Mouse (Mus musculus): ENCODE measurements around the gene Igfbp2. TPM values are rescaled to one million over a fixed set of nuclear protein-coding genes. Genes with fewer than 3 reads are reported as not detected.

Igfbp2 gene
- 10 to 100 TPM in 1 of 26 experiments, not detected in 25; 14.6 TPM for total RNA-seq (2018; cell fraction: chromatin; rRNA removed)
- total RNA-seq (2018; cell fraction: cytosol; rRNA removed), result not detected
- 1 to 10 TPM in 1 of 26 experiments, not detected in 25; 1.4 TPM for total RNA-seq (2018; cell fraction: nucleus; rRNA removed)
- not detected in 3 replicates for polyA plus RNA-seq (2018)

DNA sequence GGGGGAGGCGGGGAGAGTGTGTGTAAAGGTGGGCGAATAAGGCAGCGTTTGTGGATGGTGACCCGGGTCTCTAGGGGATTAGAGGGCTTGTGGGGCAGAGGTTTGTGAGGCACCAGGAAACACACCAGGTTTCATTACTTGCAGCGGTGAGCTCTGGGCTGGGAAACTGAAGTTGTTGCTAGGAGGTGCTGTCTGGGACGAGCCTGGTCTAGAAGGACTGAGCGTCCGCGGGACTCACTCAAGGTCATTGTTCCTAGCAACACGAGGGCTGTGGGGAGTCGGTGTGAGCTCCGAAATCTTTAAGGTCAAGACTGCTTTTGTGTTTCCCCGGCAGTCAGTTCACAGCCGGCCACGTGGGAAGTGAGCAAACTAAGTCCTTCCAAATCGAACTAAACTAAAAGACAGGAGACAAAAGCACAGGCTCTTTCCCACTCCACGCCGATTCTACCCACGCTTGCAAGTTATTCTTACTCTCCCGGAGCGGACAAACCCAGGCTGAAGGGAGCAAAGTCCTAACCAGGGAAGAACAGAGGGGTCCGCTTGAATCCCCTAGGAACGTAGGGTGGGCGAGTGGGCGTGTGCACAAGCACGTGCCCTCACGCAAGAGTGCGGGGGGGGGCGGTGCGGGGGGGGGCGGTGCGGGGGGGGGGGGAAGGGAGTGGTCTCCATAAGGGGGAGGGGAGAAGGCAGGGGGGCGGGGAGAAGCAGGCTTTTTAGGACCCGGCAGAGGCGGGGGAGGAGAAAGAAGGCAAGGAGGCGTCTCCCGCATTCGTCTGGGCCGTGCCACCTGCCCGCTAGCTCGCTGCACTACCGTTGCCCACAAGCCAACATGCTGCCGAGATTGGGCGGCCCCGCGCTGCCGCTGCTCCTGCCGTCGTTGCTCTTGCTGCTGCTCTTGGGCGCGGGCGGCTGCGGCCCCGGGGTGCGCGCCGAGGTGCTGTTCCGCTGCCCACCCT, at the start of gene Igfbp2:
Igfbp2 (plus strand) TSS at position 753 of the 956 bp plus-strand sequence.
- Histone ChIP-seq H3K79me2 (ENCODE audit: inconsistent target) (no peaks in the 10 kb centered on the region), H3K36me3 (ENCODE audit: inconsistent target) (no peaks in the 10 kb centered on the region), H3K4me3 (ENCODE audit: inconsistent target) (no peak within 1 kb of the TSS), H3K27ac (no peak within 1 kb of the TSS)
- WGBS (ENCODE audit: missing documents), result 6% methylated on average over 44 of the region's 58 CpGs

DNA sequence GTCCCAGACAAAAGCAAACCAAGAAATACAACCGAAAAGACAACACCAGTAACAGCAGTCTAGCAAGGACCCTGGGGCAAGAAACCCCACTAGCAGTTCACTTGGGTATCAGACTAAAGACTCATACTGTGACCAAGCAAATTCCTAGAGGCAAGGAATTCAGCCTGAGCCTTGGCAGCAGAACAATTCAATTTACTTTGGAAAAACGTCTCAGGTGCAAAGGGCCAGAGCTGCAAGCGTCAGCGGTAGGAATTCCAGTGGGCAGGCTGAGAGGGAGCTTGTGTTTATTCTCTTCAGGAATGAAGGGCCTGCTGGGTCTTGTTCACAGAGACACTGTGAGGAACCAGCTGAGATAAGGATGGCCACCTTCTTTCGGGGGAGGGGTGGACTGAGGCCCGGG, 45.5 kb upstream of the Igfbp2 start:
- WGBS (ENCODE audit: missing documents), result 62% methylated on average over 6 of the region's 6 CpGs
- no peaks in the 10 kb centered on the region for H3K79me2 ChIP-seq (ENCODE audit: inconsistent target)

DNA sequence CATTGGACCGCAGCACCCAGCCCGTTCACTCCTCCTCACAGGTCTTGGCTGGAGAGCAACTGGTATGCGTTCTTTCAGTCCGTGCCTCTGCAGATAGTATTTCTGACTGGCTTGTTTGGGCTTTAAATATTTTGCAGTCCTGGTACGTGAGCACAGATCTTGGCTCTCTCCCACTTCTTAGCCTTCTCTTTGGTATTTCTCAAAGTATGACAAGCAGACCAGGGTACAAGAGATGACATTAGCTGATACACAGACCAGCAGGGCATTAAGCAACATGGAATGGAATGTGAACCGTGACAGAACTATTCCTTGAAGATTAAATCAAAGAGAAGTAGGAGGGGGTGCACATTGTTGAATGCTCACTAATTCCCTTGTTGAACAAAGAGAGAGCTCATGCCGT, 43.6 kb upstream of the Igfbp2 start:
- Histone ChIP-seq H3K27ac (no peak overlapping the region), H3K36me3 (ENCODE audit: inconsistent target) (no peaks in the 10 kb centered on the region), H3K79me2 (ENCODE audit: inconsistent target) (no peaks in the 10 kb centered on the region), H3K4me3 (ENCODE audit: inconsistent target) (no peak overlapping the region)
- WGBS (ENCODE audit: missing documents), result 89% methylated on average over 7 of the region's 7 CpGs

More for the DNA sequence above, 45.5 kb upstream of the Igfbp2 start:
- Histone ChIP-seq H3K4me3 (ENCODE audit: inconsistent target) (no peak overlapping the region), H3K36me3 (ENCODE audit: inconsistent target) (no peaks in the 10 kb centered on the region), H3K27ac (no peak overlapping the region)

DNA sequence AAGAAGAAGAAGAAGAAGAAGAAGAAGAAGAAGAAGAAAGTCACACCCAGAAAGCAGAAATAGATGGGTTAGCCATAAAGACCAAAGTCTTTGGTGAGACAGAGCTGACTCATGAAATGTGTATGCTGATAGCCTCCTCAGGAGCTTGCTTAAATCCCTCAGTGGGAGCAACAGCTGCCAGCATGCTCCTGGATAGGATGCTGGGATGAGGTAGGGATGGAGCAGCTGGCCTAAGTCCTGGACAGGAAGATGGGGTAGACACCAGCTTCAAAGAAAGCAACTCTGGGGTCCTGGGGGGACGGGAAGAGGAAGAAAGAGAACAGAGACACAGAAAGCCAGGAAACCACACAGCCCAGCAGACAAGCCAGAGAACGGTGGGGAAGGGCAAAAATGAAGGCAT, 41.0 kb upstream of the Igfbp2 start:
- Histone ChIP-seq H3K4me3 (ENCODE audit: inconsistent target) (no peak overlapping the region), H3K36me3 (ENCODE audit: inconsistent target) (no peaks in the 10 kb centered on the region), H3K27ac (no peak overlapping the region), H3K79me2 (ENCODE audit: inconsistent target) (no peaks in the 10 kb centered on the region)
- WGBS (ENCODE audit: missing documents), result 22% methylated on average over 2 of the region's 2 CpGs

DNA sequence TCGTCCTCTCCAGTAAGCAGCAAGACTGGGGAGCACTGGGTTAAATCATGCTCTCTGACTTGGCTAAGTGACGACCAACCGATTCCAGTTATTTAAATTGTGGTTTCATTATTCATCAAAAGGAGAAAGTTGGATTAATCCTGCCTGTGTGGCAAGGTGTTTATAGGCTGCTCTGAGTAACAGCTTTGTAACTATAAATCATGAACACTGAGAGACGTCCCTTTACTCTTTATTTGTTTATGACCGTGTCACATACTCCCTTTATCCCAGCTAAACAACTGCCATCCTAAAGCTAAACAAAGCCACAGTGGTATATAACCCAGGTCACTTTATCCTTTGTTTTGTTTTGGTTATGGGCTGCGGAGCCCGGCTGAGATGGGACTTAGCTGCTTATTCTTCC, 40.3 kb upstream of the Igfbp2 start:
- 33% methylated on average over 7 of the region's 7 CpGs for WGBS (ENCODE audit: missing documents)
- no peak overlapping the region for H3K4me3 ChIP-seq (ENCODE audit: inconsistent target)
- H3K36me3 ChIP-seq (ENCODE audit: inconsistent target), result no peaks in the 10 kb centered on the region
- H3K27ac ChIP-seq, result no peak overlapping the region
- no peaks in the 10 kb centered on the region for H3K79me2 ChIP-seq (ENCODE audit: inconsistent target)

DNA sequence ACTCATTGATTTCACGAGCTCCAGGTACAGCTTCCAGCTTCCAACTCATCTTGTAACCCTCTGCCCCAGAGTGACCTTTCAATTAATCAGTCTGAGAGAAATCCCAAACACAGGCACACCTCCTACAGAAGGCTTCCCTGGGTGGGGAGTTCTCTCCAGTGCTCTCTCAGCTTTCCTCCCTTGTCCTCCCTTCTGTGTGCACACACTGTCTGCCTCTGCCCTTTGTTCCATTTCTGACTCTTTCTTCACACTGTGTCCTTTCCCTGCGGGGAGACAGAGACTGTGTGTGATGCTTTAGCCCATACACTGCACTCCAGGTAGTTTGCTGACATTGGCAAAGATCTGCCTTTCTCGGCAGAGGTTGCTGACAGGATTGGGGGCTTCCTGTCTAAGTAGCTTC, 33.6 kb upstream of the Igfbp2 start:
- Histone ChIP-seq H3K4me3 (ENCODE audit: inconsistent target) (no peak overlapping the region), H3K36me3 (ENCODE audit: inconsistent target) (no peaks in the 10 kb centered on the region), H3K79me2 (ENCODE audit: inconsistent target) (no peaks in the 10 kb centered on the region), H3K27ac (no peak overlapping the region)
- 59% methylated on average over 3 of the region's 3 CpGs for WGBS (ENCODE audit: missing documents)

DNA sequence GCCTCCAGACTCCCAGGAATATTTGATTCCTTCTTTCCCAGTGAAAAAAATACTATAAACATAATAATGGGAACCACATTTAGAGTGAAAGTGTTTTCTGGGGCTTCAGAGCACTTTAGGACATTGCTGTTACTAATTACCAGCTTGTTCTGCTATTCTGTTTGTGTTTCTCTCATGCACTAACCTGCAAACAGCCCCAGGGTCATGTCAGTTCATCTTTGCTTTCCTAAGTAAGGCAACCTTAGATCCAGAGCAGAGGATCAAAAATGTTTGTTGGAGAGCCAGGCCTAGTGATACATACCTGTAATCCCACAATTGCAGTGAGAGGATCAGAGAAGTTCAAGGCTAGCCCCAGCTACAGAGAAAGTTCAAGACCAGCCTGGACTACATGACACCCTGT, 32.6 kb upstream of the Igfbp2 start:
- Histone ChIP-seq H3K79me2 (ENCODE audit: inconsistent target) (no peaks in the 10 kb centered on the region), H3K27ac (no peak overlapping the region)

DNA sequence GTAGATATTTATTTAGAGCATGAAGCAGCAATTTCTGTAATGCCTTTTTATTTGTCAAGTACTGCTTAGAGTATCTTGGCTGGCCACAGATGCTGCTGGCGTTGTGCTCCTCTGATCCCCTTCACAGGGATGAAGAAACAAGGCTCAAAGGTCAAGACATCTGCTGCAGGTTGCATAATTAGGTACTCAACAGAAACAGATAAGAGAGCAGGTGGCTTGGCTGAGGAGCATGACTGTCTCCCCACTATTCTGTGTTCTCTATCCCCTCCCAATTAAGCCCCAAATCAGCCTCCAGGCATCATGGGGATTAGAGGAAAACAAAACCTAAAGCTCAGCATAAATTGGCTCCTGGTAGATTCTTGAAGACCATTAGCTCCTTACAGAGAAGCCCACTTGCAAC, 32.0 kb upstream of the Igfbp2 start:
- Histone ChIP-seq H3K36me3 (ENCODE audit: inconsistent target) (no peaks in the 10 kb centered on the region), H3K4me3 (ENCODE audit: inconsistent target) (no peak overlapping the region), H3K79me2 (ENCODE audit: inconsistent target) (no peaks in the 10 kb centered on the region), H3K27ac (no peak overlapping the region)
- WGBS (ENCODE audit: missing documents), result 86% methylated on average over 1 of the region's 1 CpGs

More for the DNA sequence above, 32.6 kb upstream of the Igfbp2 start:
- H3K36me3 ChIP-seq (ENCODE audit: inconsistent target), result no peaks in the 10 kb centered on the region
- no peak overlapping the region for H3K4me3 ChIP-seq (ENCODE audit: inconsistent target)

DNA sequence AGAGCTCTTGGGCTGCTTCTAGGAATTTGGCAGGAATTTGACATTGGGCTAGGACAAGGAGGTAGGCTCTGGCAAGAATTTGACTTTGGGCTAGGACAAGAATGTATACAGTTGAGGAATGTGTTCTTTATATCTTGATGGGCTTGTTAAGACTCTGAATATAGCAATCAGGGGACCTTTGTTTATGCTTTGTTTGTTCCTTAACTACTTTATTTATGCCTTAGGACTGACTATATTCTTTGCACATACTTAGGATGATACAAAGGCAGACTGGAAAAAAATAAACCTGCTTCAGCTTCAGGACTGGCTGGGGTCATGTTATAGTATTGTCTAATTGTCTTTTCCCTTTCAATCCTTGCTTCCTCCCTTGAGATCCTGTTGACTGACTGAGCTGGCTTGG, 31.1 kb upstream of the Igfbp2 start:
- Histone ChIP-seq H3K4me3 (ENCODE audit: inconsistent target) (no peak overlapping the region), H3K36me3 (ENCODE audit: inconsistent target) (no peaks in the 10 kb centered on the region), H3K27ac (no peak overlapping the region), H3K79me2 (ENCODE audit: inconsistent target) (no peaks in the 10 kb centered on the region)

DNA sequence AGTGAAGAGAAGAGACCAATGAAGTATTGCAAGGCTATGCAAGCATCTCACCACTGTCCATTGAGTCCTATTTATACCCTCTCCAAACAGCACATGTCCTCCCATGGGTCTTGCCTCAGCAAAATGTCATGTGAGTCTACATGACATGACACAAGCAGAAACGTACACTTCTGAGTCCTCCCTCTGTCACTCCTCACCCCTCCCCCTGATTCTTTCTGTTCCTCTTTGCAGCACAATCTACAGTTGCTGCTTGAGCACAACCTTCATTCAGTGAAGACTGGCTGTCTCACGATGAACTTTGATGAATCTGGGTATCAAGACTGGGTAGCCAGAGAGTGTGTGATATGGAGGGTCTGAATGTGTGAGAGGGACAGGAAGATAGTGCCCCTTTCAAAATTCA, 28.2 kb upstream of the Igfbp2 start:
- Histone ChIP-seq H3K79me2 (ENCODE audit: inconsistent target) (no peaks in the 10 kb centered on the region), H3K4me3 (ENCODE audit: inconsistent target) (no peak overlapping the region), H3K27ac (no peak overlapping the region), H3K36me3 (ENCODE audit: inconsistent target) (no peaks in the 10 kb centered on the region)
- 67% methylated on average over 2 of the region's 2 CpGs for WGBS (ENCODE audit: missing documents)

DNA sequence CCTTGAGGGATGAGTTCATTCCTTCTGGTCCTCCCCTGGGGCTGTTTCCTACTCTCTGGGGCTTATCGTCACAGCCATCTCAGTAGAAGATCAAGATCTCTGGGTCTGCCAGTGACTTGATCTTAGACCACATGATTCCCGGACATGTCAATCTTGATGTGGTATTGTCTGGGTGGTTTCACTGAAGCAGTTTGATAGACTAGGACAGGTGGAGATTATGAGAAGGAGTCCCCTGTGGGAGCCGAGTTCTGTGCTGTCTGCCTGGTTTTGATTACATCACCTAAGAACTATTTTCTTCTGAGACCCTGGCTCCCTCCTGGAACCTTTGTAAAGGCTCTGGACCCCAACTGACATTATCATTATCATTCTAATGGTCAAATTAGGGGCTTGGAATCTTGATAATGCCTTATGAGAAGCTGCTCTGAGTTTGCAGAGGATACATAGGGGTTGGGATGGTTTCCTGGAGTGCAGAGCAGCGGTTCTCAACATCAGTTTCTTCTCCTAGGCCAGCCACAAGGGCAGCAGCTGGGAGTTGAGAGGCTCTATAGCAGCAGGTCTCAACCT, 27.1 kb upstream of the Igfbp2 start:
- WGBS (ENCODE audit: missing documents), result 83% methylated on average over 4 of the region's 4 CpGs
- Histone ChIP-seq H3K27ac (no peak overlapping the region), H3K4me3 (ENCODE audit: inconsistent target) (no peak overlapping the region), H3K79me2 (ENCODE audit: inconsistent target) (no peaks in the 10 kb centered on the region), H3K36me3 (ENCODE audit: inconsistent target) (no peaks in the 10 kb centered on the region)

DNA sequence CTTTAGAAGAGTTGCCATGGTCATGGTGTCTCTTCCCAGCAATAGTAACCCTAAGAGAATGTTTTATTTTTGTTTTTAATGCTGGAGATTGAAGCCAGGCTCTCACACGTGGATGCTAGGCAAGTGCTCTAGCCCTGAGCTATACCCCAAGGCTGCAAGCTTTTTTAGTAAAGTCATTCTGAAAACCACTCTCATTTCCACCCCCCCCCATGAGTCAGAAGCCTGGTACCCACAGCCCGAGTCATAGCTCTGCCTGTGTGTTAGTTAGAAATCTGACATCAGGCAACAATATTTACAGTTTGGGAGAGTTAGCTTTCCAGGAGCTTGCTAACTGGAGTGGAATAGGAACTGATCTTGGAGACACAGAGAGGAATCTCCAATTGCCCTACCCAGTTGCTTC, 25.9 kb upstream of the Igfbp2 start:
- Histone ChIP-seq H3K36me3 (ENCODE audit: inconsistent target) (no peaks in the 10 kb centered on the region), H3K79me2 (ENCODE audit: inconsistent target) (no peaks in the 10 kb centered on the region), H3K27ac (no peak overlapping the region), H3K4me3 (ENCODE audit: inconsistent target) (no peak overlapping the region)
- 82% methylated on average over 2 of the region's 2 CpGs for WGBS (ENCODE audit: missing documents)

DNA sequence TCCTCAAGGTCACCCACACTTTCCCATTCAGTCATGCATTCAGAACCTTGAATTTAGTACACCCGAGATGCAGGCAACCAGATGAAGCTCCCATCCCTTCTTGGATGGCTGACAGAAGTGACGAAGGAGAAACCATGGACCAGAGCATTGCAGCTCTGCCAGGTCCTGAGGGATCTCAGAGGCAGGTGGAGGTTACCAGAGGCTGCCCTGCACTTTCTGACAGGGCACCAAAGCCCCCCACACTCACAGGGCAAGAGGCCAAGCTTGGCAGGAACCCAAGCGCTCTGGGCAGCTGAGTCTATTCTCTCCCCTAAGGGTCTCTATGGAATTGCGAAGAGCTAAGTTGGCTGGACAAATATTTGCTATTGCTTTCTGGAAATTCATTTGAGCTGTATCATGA, 20.3 kb upstream of the Igfbp2 start:
- Histone ChIP-seq H3K4me3 (ENCODE audit: inconsistent target) (no peak overlapping the region), H3K36me3 (ENCODE audit: inconsistent target) (no peaks in the 10 kb centered on the region), H3K27ac (no peak overlapping the region), H3K79me2 (ENCODE audit: inconsistent target) (no peaks in the 10 kb centered on the region)
- WGBS (ENCODE audit: missing documents), result 98% methylated on average over 4 of the region's 4 CpGs

DNA sequence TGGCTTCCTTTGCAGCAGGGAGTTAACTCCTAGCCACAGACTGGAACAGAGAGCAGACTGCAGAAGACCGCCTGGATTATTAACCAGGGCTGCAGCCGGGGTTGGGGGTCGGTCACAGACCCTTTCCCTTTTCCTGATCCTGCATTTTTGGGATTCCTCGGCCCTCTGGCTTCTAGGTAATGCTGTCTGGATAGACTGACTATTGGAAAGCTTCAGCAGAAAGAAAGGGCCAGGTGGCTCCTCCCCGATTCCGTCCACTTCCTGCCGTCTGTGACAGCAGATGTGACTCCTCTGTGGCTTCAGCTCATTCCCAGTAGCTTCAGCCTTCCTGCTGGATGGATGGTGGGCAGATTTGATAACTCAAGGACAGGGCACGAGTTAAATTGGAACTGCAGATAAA, 19.3 kb upstream of the Igfbp2 start:
- Histone ChIP-seq H3K36me3 (ENCODE audit: inconsistent target) (no peaks in the 10 kb centered on the region), H3K27ac (no peak overlapping the region), H3K79me2 (ENCODE audit: inconsistent target) (no peaks in the 10 kb centered on the region), H3K4me3 (ENCODE audit: inconsistent target) (no peak overlapping the region)
- 55% methylated on average over 8 of the region's 8 CpGs for WGBS (ENCODE audit: missing documents)

DNA sequence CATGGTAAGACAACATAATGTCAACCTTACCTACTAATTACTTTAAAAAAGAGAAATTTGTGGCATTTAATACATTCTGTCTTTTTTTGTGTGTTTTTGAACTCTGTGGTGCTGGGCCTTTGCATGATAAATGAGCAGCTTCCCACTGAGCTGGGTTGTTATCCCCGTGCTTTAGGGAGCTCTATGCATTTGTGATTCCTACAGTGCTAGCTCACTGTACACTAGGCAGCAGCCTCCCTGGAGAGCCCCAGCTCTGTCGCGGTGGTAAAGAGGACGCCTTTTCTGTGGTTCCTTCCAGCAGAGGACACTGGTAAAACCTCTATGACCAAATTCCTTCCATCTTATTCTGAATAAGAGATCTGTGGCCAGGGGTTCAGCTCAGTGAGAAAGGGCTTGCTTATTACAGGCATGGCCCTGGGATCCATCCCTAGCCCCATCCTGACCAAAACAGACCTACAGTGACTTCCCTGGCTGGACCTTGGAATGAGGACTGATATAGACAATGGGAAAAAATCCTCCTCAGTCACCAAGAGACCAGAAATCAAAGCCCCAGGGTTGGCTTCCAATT, 18.7 kb upstream of the Igfbp2 start:
- Histone ChIP-seq H3K4me3 (ENCODE audit: inconsistent target) (no peak overlapping the region), H3K36me3 (ENCODE audit: inconsistent target) (no peaks in the 10 kb centered on the region), H3K27ac (no peak overlapping the region), H3K79me2 (ENCODE audit: inconsistent target) (no peaks in the 10 kb centered on the region)
- whole genome bisulfite sequencing (ENCODE audit: missing documents), result 54% methylated on average over 4 of the region's 4 CpGs

Measured in macrophage (primary cell).